Mouse (Mus musculus) adrenal gland, postnatal 4 days (tissue): ENCODE data around the gene Ttll12. TPM values are rescaled to one million over a fixed set of nuclear protein-coding genes. Genes with fewer than 3 reads are reported as not detected.

Experiments
- DNase-seq, 2 experiments: peaks; one replicate each; pipeline ENCODE4 v3.0.0; 2021 to 2022; ENCODE audit warnings: low spot score in 2 of 2, mixed read lengths in 2 of 2
- total RNA-seq, 2 experiments: library from RNA; stranded (reverse); gene quantifications; 2 replicates each; pipeline ENCODE4 v1.2.3; 2021

Gene Ttll12
- total RNA-seq, 2 experiments from 2014 or later = 26.1 to 26.8 TPM

DNA sequence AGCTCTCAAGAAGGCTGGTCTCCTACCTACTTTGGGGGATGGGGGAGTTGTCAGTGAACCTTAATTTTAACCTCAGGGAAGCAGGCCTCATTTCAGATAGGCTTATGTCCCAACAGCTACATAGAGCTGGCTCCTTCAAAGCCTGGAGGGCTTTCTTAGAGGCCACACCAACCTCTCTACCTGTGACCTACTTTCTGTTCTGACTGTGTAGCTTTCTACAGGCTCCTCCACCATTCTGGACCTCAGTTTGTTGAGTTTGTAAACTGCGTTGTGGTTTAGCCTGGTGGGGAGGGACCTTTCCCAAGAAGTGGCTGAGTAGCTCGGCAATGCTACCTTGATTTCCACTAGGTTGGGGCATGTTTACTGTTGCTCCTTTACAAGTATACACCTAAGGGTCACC lies 67.2 kb downstream of the Ttll12 start:
- DNase-seq = no peak

DNA sequence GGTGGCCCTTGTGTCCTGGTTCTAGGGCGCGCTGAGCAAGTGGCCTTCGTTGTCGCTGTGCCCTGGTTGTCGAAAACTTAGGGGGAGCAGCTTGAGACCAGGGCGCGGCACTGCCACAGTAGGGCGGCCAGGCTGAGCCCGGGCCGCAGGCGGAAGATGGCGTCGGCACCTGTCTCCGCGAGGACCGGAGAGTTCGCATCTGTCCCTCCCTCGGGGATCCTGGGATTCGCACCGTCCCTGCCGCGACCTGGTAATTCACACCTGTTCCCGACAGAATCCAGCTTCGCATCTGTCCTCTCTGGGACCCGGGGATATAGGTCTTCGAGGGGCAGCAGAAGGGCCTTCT lies 67.9 kb downstream of the Ttll12 start:
- DNase-seq = no peak

DNA sequence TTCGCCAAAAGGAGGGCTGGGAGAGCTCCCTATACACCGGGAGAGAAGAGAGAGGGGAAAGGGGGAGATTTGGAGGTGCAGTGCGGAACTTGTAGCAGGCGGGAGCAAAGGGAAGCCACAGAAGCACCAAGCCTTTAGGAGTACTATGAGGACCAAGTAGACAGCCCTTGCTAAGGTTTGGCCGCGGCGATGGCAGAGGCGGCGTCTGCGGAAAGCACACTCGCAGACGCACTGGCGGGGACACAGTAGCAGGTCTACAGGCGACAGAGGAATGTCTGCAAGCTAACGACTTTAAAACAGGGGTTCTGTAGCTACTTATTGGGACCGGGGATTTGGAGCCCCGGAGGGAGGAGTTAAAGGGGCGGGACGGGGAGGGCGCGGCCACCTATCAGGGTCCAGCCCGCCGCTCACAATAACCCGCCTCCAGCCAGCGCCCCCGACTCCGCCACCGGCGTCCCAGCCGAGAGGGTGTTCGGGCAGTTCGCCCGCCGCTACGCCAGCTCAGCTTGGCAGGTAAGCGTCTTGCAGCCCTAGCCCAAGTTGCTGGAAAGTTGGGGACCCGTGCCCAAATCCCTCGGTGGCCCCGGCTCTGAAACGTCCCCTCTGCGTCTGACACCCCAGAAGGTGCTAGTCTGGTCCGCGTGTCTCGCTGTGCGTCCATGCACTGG lies 68.4 kb downstream of the Ttll12 start, which contains the start of gene Bik:
Gene Bik, plus strand, starts transcription at position 439 of the 668 bp plus-strand sequence.
- peak in 1 of 2 experiments; percentile 21 for DNase-seq

Other genes with a start within 250 kb of the Ttll12 start
- gene Arfgap3, start 244.9 kb downstream of the Ttll12 start, total RNA-seq = 10 to 100 TPM; 36.0 to 36.7 TPM
- 10 to 100 TPM; 80.4 to 80.7 TPM for gene Pacsin2, start 130.6 kb downstream of the Ttll12 start, total RNA-seq
- 10 to 100 TPM in 1 of 2 experiments, 1 to 10 TPM in 1; 9.8 to 11.3 TPM for gene Ttll1, start 84.3 kb downstream of the Ttll12 start, total RNA-seq
- 1 to 10 TPM; 8.2 to 9.1 TPM for gene Bik, start 68.3 kb downstream of the Ttll12 start, total RNA-seq
- gene Tspo, start 31.6 kb downstream of the Ttll12 start, total RNA-seq = 100 to 1,000 TPM; 168 to 169 TPM
- 10 to 100 TPM; 38.1 to 43.3 TPM for gene Mcat, start 31.4 kb downstream of the Ttll12 start, total RNA-seq
- gene Scube1, start 129.9 kb upstream of the Ttll12 start, total RNA-seq = 10 to 100 TPM; 12.2 to 14.5 TPM
- gene Mpped1, start 184.3 kb upstream of the Ttll12 start, total RNA-seq = 1 to 10 TPM in 1 of 2 experiments, under 1 TPM in 1; 0.50 to 1.6 TPM